Mouse (Mus musculus): ENCODE results near the gene Pde4c.

The Pde4c gene

DNA sequence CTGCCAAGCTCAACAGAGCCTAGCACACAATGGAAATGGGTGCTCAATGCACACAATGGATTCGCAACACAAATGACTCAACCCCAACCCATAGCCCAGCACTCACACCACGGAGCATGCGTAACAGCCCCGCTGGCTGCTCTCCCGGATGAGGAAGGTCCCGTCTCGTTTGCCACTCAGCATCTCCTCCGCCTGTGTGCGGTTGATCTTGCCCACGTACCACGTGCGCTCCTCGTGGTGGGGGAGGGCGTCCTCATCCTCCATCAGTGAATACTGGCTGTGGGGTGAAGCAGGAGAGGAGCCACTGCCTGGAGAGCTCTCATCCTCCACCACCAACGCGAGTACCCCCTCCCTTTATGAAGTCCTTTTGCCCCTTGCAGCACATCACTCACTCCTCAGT is 45.4 kb downstream of the Pde4c start:
- DNase-seq = peak; percentile 38

DNA sequence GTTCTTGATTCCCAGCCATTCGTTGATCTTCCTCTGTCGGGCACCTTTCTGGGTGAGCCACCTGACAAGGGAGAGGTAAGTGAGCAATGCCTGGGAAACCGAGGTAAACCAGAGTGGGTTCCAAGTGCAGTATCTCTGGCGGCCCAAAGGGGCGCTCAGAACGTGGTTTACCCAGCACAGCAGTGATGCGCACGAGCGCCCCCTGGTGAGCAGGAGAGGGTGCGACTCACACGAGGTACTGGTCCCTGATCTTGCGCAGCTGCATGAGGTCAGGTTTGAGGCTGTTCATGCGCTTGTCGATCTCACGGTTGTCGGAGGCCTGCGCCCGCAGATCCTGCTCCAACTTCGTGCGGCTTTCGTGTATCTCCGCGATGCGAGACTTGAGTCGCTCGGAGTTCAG is 45.8 kb downstream of the Pde4c start:
- DNase-seq = peak; percentile 100

DNA sequence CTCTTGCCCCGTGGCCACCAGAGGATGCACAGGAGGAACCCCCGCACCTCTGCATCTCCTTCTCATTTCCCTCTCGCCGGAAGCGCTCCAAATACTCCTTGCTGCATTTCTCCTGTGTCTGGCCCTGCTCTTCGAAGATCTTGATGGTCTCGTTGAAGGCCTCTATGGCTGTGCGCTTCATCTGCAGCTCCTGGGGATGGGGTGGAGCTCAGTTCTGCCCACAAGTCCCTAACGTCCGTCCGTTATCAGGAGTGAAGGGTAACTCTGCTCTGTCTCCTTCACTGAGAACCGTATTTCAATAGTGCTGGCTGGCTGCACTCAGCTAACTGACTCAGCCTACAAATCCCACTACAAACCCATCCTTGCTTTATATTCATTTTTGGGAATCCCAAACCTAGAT is 46.3 kb downstream of the Pde4c start:
- DNase-seq = no peak

DNA sequence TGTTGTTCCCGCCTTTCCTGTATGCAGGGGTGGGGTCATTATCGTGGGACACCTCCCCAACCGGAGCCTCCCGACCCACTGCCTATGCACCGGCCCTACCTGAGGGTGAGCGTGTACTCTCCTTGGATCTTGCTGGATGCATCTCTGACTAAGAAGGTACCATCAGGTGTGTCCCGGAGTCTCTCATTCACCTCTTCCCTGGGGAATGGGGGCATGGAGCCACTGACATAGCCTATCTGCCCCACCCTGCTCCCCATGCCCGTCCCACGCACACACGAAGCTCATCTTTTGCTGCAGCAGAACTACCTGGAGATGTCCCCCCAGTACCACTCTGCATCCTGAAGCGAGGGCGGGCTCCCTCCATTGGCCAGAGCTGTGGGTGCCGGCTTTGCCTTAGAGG is 47.2 kb downstream of the Pde4c start:
- DNase-seq = no peak

DNA sequence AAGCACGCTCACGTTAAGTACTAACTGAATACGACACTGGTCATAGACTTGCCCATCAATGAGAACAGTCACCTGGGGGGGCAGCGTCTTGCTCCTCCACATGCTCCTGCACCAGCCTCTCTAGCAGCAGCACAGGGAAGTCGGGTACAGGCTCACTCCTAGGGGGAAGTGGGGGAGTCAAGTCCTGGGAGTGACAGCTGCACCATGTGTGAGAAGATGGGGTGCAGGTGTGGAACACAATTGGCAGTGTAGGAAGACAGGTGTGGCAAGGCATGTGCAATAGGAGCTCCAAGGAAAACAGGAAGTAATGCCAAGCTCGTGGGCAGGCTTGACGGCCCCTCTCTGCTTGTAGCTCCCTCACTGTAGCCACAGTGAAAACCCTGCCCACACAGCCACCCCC is 47.7 kb downstream of the Pde4c start:
- no peak for DNase-seq

DNA sequence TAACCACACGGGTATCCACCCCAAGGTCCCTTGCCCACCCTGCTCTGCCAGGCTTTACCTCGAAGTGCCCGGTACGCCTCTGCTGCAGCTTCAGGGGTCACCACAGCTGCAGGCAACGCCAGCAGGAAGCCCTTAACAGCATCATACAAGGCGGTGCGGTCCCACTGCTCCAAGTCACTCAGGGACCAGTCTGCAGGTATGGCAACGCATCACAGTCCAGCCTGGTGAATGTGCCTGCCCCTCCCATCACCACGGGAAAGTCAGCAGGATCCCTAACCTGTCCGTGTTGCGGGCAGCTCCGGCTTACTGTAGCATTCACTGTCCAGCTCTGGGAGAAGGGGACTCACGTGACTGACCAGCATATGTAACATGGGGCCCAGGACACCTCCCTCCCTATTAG is 48.6 kb downstream of the Pde4c start:
- no peak for DNase-seq

DNA sequence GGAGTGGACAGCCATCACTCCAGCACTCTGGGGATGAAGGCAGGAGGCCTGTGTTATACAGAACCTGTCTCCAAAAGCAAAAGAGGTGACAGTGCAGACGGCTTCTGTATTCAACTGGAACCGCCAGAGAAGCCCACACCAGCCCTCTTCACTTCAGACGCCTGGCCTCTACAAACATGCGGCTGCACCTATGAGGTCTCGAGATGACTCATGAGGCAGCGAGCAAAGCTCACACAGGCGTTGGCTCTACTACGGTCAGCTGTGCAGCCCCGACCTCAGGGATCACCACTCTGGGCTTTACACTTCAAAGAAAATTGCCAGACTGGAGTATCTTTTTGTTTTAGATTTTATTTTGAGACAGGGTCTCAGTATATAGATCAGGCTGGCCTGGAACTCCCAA is 49.4 kb downstream of the Pde4c start:
- DNase-seq = no peak

DNA sequence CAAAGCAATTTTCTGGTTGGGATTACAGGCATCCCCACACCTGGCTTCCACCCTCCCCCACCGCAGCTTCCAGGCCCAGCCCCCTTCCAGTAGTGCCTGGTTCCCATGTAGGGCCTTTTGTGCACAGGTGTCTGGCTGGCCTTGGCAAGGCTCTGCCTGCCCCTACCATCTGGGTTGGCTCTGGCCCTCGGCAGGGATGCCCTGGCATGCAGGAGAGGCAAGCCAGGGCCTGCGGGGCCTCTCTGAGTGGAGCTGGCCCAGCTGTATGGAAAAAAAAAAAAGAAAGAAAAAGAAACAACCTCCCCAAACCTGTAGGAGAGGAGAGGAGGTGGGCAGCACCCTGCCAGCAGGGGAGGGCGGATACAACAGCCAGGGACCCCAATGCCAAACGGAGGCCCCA is 49.9 kb downstream of the Pde4c start:
- DNase-seq = no peak

DNA sequence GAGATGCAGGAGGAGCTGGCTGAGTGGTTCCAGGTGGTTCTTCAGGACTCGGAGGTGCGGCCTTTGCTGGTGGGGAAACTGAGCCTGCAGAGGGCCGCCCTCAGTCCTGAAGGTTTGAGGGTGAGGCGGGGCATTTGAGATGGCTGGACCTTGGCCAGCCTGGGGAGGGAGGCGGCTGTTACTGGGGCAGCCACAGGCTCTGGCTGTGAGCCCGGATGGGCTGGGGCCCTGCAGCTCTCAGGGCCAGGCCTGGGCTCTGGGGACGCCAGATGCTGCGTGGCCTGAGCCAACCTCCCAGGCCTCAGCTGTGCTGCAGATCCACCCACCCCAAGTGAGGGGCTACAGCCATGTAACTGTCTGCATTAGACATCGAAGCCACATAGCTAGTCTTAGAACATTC is 50.3 kb downstream of the Pde4c start:
- DNase-seq = no peak

DNA sequence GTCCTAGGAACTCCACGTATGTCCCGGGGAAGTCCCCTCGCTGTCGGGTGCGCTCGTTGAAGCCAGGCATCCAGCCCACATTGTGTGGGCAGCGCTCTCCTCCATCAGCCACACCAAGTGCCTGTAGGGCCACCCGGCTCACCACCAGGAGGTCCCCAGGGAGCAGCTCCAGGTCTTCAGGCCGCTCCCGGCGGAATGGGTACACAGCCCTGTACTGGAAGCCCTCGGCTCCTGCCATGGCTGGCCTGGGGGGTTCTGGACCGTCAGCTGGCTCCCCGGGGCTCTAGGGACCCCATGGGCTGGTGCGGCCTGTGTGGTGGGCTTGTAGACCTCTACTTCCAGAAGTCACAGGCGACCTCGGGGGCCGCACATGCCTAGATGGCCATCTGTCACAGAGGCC is 51.2 kb downstream of the Pde4c start:
- peak; percentile 29 for DNase-seq

DNA sequence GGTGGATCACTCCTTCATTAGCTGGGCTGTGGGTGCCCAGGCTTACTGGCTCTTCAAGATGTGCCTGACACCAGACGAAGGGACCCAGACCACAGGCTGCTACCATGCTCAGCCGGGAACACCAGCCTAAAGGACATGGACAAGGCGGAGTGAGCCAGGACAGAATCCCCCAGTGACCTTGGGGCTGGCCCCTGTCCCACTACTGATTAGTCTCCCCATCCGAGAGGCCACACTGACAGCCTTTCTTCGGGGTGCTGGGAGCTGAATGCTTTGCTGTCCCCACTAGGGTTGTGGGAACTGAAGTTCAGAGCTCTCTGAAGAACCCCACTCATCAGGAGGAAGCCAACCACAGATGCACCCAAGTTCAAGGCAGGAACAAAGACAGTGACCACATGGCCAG is 51.7 kb downstream of the Pde4c start:
- no peak for DNase-seq

DNA sequence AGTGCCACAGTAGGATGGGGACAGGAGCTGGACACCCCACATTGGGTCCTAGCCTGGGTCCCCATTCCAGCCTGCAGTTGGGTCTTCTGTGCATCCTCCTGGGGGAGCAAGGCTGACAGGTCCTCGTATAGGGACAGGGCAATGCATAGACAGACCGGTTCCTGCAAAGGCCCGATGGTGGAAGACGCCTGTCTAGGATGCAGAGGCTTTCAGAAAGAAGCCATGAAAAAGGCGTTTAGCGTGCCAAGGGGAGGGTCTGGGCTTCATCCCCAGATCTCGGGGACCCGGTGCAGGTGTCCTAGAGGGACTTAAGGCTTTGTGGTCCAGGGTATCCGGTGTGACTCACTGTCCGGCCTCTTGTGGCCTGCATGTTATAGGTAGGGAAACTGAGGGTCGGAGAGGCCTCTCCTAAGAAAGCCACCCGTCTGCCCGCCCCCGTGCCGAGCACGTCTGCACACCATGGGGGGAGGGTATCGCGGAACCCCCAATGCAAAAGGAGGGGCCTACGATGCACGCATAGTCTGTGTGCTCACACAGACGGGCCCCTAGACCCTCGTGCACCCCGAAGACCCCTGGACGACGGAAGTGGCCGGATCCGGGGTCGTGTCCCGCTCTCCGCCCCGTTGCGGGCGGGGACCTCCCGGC is 52.5 kb downstream of the Pde4c start:
- no peak for DNase-seq

DNA sequence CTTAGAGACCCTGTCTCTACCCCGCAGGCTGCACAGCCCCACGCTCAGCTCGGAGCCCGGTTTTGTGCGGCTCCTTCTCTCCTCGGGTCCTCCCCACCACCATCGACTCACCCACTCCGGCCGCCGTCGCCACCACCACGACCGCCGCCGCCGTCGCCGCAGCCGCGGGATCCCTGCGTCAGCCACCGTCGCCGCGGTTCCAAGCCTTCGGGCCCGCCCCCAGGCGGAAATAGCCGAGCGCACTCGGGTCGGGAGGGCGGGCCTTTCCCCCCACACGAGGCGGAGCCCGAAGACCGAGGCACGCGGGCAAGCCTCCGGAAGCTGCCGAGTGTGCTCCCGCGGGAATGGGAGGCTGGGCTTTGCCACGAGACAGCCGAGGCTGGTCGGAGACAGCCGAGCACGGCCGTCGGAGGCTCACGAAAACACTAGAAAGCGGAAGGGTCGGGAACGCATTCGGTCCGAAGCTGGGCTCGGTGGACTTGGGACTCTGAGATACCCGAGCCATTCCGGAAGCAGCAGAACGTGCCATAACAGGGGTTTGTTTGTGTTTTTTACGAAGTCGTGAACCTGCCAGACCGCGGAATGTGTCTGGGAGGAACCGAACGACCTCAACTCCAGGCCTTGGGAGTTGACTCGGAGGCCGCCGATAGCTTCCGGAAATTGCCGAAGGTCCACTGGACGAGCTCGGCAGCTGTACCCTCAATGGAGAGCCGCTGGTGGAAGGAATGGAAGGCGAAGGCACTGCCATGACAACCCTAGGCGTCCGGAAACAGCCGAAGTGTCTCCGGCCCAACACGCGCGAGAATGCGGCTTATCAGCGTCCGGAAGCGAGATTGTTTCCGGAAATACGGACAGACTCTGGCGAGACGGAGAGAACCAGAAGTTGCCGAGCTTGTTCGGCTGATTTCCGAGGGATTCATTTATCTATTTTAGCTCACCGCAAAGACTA is 53.2 kb downstream of the Pde4c start, which contains the start of gene Pik3r2:
Gene Pik3r2, minus strand, starts transcription at position 218 of the 949 bp plus-strand sequence.
- DNase-seq = peak; percentile 99

DNA sequence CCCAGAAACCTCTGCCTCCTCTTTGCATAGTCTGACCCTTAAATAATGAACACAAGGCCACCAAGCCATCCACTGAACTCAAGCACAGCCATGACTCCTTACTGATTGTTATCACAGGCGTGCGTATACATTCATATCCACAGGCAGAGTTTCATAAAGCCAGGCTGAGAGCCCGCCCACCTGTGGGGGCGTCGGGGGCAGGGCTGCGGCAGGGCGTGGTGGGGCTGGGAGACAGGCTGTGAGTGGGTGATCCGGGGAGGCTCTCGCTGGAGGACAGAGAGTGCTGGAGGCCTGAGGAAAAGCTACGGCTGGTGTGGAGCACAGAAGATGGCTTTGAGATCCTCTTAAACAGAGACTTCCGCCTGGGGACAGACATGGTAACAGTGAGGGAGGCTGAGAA is 56.6 kb downstream of the Pde4c start:
- no peak for DNase-seq

DNA sequence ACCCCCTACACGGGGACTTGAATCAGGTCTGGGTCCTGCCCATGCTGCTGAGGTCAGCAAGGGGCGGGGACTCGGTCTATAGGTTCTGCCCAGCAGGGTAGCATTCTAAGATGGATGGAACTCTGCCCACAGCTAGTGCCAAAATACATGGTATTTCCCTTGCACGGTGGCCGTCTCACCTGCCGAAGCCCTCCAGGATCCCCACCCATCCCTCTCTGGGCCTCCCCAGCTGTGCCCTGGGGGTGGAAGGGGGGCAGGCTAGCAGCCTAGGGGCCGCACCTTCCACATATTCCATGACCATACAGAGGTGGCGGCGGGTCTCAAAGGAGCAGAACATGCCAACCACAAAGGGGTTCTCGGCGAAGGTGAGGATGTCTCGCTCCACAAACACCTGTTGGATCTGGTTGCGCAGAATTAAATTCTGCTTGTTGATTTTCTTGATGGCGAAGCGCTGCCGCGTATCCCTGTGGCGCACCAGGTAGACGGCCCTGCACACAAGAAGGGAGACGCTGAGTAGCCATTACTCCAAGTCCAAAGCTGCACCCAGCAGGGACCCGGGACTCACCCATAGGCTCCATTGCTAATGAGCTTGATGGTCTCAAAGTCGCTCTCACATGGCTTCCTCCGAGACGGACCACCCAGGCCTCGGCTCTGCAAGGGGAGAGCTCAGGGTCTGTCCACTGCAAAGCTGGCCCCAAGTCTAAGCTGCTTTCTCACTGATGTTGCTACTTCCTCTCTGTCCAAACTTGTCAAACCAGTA is 63.0 kb downstream of the Pde4c start:
- no peak for DNase-seq

DNA sequence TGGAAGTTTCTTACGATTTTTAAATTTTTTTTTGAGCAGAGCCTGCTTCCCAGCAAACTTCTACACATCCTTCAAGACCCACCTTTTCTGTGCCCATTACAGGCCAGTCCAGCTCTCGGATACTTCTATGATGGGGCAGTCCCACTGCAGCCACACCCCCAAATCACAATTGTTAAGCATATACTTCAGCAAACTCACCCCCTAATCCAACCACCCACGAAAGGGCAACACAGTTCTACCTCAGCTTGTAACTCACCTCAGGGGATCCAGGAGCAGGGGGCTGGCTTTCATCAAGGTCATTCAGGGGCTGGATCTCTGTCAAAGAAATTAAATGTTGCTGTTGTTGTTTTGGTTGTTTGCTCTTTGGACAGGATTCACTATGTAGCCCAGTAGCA is 63.5 kb downstream of the Pde4c start:
- DNase-seq = no peak

DNA sequence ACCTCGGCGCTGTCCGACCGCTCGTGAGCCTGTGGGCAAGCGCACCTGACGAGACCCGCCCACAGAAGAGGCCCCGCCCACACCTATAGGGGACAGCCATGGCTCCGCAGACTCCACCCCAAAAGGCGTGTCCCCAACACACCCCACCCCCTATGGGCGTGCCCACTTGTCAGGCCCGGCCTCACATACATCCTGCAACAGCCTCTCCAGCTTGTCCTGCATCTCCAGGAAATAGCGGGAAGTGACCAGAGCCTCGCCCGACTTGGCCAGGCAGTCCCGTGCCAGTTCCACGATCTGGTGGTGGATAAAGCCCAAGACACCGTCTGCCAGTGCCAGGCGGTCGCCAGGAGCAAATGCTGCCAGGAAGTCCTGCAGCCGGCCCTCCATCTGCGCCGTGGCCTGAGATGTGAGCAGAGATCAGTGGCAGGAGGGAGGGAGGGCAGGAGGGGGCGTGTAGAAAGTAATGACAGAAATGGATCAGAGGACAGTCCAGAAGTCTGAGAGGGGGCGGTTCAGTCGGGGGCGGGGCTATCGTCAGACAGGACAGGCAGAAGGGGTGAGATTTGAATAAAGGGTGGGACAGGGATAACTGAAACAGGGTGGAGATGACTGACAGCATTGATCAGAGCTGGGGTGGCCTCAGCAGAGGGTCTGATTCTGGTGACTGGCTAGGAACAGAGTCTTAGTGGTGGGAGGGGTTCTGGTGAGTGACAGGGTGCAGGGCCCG is 64.6 kb downstream of the Pde4c start:
- DNase-seq = peak; percentile 43

DNA sequence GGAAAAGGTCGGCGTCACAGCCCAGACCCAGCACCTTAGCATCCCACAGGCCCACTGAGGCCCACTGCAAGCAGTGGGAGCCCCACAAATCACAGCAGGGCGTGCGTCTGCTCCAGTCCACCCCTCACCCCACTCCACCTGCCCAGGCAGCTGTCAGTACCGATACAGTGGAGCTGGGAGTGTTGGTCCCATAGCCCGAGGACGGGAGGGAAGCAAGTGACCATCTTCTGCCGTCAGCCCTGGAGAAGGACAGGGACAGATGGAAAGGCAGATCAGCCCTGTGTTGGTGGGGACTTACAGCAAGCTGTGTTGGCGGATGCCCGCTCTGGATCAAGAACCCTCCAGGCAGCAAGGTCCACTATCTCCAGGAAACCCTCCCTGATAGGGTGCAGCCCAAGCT is 65.5 kb downstream of the Pde4c start:
- no peak for DNase-seq

DNA sequence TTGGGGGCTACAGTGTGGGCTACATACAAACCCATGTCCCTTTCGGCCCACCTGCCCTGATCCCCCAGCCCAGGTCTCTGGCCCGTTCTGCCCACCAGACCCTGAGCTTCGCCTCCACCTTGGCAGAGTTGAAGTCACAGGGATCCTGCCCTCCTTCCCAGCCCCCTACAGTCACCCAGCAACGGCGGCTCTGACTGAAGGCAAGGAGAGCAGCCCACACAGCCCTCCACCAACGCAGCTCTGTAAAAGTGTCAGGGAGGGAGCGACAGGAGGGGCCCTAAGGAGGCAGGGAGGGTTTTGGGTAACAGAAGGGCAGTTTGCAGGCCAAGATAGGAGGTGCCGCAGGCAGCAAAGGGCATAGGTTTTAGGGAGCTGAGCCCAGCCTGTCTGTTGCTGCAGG is 67.3 kb downstream of the Pde4c start:
- peak; percentile 55 for DNase-seq

DNA sequence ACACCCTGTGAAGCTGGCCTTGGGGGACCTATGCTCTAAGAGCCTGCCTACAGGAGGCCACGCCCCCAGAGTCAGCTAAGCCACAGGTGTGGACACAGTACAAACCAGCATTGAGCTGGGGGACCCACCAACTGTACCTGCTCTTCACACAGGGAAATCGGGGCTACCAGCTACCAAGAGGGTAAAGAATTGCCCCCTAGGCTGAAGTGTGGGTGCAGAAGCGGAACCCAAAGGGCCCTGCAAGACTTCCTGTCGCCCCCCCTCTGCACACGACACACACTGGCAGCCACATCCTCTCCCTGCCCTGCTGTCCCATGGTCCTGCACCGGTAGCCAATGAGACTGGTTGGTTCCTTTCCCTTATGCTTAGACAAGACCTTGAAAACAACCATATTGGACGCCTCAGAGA is 67.8 kb downstream of the Pde4c start:
- DNase-seq = peak; percentile 82

DNA sequence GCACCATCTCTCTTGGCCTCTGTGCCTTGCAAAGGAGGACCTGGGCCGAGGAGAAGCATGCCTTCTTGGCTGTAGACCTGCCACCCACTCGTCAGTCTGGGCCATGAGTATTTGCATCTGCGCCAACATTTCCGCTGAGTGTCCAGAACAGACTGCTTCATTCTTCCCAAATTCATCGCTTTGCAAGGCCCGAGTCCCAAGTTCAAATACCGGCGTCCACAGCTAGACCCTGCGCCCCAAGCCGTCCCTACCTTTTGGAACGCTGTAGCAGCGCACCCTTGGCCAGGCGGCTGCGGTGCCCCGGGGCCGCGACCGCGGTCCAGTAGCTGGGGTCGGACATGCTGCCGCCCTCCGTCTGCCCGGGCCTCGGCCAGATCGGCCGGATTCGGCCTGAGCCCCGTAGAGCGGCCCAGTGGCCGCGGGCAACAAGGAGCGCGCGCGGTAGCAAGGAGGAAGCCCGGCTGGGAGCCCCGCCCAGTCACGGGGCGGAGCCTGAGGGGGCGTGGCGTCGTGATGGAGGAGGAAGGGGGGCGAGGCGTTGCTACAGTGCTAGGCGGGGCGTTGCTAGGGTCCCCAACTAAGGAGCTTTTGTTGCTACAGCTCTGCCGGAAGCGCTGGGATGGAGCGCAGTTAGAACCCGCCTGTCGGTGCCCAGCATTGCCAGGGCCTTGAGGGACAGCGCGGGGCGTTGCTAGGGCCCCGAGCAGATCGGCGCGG is 68.6 kb downstream of the Pde4c start:
- DNase-seq = peak; percentile 100

DNA sequence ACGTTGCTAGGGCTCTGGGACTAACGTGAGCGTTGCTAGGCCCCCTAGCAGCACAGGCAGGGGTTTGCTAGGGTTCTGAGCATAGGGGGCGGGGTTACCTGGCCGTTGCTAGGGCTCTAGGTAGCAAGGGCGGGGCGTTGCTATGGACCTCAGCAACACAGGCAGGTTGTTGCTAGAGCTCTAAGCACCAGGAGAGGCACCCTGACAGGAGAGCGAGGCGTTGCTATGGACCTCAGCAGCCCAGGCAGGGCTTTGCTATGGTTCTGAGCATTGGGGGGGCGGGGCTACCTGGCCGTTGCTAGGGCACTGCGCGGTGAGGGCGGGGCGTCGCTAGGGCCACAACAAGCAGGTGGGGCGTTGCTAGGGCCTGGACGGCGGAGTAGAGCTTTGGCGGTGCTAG is 69.2 kb downstream of the Pde4c start:
- peak; percentile 82 for DNase-seq

Measured in thymus, postnatal 4 days (tissue).